Mouse (Mus musculus) frontal cortex, postnatal 10 days (tissue): ENCODE results near the gene Rab22a.

Source experiments
- DNase-seq, 2 experiments: peaks; one replicate each; pipeline ENCODE4 v3.0.0; 2022; ENCODE audit warnings: low spot score in 2 of 2, mixed read lengths in 1 of 2

Gene Rab22a

GRCm38 (mm10) chr2:173722251-173722857, 62.8 kb downstream of the Rab22a start:
- DNase-seq = no peak

GRCm38 (mm10) chr2:173724382-173724781, 64.8 kb downstream of the Rab22a start:
- DNase-seq = no peak

- DNase-seq = no peak
Observed at GRCm38 (mm10) chr2:173724940-173725807, 65.6 kb downstream of the Rab22a start.

- DNase-seq = no peak
Observed at GRCm38 (mm10) chr2:173725819-173726218, 66.3 kb downstream of the Rab22a start.

GRCm38 (mm10) chr2:173730444-173730966, 70.9 kb downstream of the Rab22a start:
- peak in 1 of 2 experiments; percentile 19 for DNase-seq

GRCm38 (mm10) chr2:173734426-173734825, 74.9 kb downstream of the Rab22a start:
- no peak for DNase-seq

GRCm38 (mm10) chr2:173737222-173737989, 77.8 kb downstream of the Rab22a start, which contains the start of gene Vapb:
Gene Vapb (plus strand): TSS chr2:173737511.
- peak; percentile 97 to 100 for DNase-seq

GRCm38 (mm10) chr2:173738232-173738631, 78.7 kb downstream of the Rab22a start:
- no peak for DNase-seq

- DNase-seq = no peak
Observed at GRCm38 (mm10) chr2:173739107-173739506, 79.5 kb downstream of the Rab22a start.

GRCm38 (mm10) chr2:173742090-173742489, 82.5 kb downstream of the Rab22a start:
- DNase-seq = no peak

GRCm38 (mm10) chr2:173742744-173743143, 83.2 kb downstream of the Rab22a start:
- no peak for DNase-seq

GRCm38 (mm10) chr2:173744070-173744815, 84.7 kb downstream of the Rab22a start:
- no peak for DNase-seq

- DNase-seq = no peak
Observed at GRCm38 (mm10) chr2:173748961-173749659, 89.5 kb downstream of the Rab22a start.

GRCm38 (mm10) chr2:173755433-173756144, 96.0 kb downstream of the Rab22a start:
- no peak for DNase-seq
